Mouse (Mus musculus) cerebellum, adult 11-12 months (tissue): ENCODE measurements around the gene Cnih2.

Source experiments
- DNase-seq: peaks from one replicate; pipeline ENCODE4 v3.0.0; 2022

Cnih2 gene

DNA sequence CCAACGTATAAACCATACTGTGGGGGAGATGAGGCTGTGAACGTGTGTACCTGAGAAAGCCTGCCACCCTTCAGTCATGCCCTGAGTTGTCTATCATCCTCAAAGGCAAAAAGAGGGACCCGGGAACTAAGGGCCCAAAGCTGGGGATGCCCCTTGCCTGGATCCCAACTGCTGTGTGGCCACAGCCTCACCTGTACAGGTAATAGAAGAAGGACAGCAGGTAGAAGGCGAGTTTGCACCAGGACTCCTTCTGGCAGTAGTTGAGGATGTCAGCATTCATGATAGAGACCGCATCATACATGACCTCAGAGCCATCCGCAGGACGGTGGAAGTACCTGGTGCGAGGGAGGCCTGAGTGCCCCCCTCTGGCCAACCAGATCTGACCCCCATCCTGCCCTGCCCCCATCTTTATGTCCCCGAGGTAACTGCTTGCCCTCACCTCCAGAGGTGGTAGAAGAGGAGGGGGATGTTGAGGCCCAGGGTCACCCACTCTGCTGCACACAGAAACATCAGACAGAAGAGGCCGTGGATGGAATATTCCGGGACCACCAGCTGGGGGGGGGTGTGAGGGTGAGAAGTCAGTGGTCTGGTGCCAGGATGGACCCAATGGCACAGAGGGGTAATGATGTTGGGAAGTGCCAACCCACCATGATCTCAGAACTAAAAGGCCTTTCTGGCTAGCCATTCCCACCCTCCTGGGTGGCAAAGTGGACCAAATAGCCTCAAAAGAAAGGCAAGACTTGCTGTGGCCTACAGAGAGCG is 4.7 kb downstream of the Cnih2 start:
- DNase-seq = peak; percentile 74

DNA sequence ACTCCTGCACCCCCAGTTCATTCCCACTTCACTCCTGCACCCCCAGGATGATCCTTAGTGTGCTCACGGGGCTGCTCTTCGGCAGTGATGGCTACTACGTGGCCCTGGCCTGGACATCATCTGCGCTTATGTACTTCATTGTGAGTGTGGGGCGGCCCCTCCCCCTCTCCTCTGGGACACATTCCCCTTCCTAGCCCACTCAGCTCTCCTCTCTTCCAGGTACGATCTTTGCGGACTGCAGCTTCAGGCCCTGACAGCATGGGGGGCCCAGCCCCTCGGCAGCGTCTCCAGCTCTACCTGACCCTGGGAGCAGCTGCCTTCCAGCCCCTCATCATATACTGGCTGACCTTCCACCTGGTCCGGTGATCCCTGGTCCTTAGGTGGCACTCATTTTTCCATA is 6.2 kb downstream of the Cnih2 start:
- peak; percentile 57 for DNase-seq

DNA sequence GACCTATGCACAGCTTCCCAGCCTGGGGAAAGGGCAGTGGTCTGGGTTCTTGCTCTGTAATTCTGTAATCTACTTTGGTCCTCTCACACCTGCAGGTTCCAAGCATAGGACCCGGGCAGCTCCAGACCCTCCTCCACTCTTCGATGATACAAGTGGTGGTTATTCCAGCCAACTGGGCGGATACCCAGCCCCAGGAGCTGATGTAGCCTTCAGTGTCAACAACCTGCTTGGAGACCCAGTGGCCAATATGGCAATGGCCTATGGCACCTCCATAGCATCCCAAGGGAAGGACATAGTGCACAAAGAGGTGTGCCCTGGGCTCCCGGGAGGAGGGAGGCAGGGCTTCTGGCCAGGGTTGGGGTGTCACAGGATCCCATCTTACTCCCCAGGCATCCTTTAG is 9.0 kb downstream of the Cnih2 start:
- DNase-seq = peak; percentile 62

DNA sequence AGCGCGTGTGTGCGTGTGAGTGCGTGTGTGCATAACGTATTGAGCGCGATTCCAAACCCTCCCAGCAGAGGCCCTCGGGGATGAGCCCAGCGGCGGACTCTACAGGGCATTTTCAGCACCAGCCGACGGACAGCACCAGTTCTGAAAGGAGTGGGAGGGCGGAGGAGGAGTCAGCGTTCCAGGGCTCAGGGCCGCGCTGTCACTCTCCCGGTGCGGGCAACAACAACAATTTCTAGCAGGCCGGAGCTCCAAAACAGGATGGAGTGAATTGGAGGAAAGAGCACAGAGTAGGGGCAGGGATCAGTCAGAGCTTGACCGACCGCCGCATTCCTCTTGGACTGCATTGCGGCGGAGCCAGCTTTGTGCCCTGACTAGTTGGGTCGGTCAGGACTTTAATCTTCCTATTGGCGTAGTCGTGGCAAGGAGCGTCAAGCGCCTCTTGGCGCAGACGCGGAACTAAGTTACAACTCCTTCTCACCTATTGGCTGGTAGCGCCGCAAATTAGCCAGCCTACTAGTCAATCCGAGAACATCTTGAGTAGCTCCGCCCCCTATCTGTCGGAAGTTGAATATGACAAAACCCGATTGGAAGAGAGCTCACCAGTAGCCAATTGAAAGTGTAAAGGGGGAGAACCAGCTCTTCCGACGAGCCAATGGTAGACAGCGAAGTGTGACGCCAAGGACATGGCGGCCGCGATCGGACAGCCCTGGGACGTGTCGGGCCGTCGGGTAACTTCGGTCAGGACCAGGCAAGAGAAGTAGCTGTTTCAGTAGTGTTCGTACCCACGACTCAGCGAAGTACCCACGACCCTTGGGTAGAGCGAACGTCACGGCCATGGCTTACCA is 10.2 kb downstream of the Cnih2 start, which contains the start of gene Yif1a:
Gene Yif1a, plus strand, starts transcription at position 655 of the 845 bp plus-strand sequence.
- peak; percentile 98 for DNase-seq

DNA sequence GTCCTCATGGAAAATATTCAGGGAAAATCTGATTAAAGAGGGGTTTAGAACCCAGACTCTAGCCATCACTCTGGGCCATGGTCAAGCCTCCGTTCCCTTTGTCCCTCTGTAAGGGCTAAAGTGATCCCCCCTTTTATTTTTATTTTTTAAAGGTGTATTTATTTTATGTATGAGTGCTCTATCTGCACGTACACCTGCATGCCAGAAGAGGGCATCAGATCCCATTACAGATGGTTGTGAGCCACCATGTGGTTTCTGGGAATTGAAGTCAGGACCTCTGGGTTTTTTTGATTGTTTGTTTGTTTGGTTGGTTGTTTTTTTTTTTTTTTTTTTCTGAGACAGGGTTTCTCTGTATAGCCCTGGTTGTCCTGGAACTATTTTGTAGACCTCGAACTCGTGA is 11.8 kb downstream of the Cnih2 start:
- peak; percentile 29 for DNase-seq

DNA sequence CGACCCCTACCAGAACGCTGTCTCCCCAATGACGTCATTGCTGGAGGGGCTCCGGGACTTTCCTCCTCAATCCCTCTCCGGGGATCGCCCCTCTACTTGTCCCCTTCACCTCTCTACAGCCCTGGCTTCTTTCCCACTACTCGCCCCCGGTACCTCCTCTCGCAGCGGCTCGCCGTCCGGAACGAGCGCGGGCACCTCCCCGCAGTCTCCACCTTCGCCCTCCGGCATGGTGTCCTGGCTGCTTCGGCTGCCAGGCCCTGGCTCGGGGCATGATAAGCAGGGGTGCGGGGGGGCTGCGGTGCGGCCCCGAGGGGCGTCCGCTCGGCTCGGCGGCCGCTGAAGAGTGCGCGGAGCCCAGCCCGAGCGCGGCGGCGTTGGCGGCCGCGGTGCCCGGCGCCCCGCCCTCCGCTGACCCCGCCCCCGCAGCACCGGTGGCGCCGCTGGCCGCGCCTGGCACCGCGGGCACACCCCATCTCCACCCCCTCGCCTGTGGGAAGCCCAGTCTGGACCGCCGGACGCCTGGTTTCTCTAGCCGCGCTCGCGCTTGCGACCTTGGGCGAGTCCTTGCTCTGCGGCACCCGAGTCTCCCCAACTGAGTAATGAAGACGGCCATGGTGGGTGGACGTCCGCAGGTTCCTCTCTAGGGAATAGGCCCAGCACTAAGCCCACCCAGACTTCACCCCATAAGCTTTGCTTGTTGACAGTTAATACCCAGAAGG is 13.0 kb downstream of the Cnih2 start, which contains the start of gene Tmem151a:
Gene Tmem151a, minus strand, starts transcription at position 387 of the 719 bp plus-strand sequence.
- peak; percentile 82 for DNase-seq

DNA sequence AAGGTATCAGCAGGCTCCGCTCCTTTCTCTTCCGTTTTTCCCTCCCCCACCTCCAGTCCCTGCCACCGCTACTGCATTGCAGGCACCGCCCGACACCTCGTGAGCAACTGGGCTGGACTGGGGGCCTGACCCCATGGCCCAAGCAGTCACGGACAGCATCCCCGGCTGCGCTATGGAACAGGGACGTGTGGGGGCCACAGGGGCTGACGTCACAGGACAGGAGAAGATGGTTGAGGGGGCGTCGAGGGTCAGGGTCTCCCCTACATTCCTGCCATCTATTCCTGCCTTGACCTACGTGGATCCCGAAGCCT is 13.5 kb downstream of the Cnih2 start:
- DNase-seq = no peak

DNA sequence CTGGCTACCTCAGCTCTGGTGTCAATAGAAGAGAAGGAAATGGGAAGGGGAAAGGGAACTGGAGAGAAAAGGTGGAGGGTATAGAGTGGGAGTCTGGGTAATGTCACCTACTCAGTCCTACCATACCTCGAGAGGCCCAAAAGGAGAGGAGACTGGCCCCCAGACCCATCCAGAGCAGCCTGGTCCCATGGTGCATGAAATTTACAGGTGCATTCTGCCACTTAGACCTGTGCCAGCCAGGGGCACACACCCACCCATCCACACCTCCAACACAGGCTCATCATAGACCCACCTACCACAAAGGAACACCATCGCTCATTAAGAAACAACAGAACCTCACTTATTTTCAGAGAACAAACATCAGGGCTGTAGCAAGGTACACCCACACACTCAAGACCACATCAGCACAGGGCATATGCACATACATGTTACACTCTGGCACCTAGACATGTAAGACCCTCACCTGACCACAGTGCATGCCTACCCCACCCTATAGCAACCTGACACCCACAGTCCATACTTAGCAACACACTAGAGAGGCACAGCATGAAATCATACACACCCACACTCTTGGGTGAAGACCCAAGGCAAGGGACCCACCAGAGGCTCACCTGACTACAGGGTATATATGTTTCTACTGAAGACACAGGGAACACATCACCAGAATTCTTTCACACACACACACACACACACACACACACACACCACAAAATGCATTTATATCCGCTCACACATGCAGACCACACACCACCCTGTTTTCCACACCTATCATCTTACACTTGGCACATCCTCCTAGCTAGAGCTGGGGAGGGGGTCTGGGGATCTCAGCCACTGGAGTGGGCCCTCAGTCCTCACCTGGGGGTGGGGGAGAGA is 14.1 kb downstream of the Cnih2 start:
- peak; percentile 58 for DNase-seq

DNA sequence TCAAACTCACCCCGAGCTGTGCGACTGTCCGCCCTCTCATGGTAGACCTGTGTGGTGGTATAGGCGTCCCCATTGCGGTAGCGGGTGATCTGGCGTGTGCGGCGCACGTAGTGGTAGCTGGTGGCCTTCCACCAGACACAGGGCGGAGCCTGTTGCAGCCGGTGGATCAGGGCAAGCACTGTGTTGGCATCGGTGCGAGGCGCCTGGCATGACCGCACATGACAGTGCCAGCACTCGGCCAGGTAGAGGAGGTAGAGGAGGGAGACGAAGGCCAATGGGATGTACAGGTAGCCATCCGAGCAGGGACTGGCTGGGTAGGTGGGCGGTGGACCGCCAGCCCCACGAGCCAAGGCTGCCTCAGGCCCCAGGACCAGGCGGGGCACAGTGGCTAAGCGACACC is 15.7 kb downstream of the Cnih2 start:
- no peak for DNase-seq

DNA sequence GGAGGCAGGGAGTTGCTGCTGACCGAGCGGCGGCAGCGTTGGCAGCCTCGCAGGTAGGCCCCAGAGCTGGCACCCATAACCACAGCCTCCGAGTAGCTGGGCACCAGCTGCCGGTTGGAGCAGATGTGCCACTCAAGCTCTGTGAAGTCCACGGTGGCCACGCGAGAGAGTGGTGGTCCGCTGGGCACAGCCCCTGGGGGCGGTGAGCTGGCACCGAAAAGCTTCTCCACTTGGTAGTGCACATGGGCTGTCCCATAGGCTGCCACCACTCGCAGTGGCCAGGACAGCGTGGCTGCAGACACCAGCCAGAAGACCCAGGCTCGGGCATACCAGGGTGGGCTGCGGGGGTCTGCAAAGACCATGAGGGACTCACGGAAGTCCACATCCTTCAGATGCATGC is 16.3 kb downstream of the Cnih2 start:
- DNase-seq = peak; percentile 59

DNA sequence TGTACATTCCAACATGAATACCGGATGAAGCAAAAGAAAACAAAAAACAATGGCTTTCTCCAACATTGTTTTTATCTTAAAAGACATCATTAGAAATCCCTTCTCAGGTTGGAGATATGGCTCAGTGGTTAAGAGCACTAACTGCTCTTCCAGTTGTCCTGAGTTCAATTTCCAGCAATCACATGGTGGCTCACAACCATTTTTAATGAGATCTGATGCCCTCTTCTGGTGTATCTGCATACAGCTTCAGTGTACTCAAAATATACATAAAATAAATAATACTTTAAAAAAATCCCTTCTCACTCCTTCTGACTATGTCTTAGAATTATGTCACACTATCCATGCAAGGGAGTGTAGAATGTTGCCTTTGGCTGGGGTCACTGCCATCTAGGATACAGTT is 19.0 kb downstream of the Cnih2 start:
- DNase-seq = no peak

DNA sequence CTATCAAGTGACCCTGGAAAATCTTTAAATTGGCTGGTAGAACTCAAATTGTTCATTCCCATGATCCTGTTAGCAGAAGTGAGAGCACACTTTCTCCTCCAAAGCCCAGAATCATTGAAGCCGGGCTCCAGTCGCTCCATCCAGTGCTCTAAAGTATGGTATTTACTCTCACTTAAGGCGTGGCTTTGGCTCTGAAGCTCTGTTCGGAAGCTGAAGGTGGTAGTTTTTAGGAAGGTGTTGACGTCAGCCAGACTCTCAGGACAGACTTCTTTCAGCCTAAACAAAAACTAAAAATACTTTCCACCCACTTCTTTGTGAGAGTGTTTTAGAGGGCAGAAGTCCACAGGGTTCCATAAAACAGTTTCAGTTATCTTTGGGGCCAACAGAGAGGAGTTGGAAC is 24.8 kb downstream of the Cnih2 start:
- no peak for DNase-seq

DNA sequence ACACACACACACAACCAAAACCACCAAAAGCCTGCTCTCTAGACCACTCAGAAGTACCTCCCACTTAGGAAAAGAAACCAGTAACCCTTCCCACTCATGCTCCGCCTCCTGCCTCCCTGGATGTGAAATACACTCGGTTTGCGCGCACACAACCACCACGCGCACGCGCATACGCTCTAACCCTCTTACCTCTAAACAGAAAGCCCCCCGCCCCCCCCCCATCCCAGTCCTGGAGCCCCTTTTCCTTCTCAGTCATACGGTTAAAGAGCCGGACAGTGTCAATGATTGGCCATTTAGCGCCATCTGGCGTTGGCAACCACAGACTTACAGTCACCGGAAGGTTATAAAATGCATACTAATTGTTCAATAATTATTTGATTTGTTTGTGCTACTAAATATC is 25.3 kb downstream of the Cnih2 start:
- DNase-seq = peak; percentile 46

DNA sequence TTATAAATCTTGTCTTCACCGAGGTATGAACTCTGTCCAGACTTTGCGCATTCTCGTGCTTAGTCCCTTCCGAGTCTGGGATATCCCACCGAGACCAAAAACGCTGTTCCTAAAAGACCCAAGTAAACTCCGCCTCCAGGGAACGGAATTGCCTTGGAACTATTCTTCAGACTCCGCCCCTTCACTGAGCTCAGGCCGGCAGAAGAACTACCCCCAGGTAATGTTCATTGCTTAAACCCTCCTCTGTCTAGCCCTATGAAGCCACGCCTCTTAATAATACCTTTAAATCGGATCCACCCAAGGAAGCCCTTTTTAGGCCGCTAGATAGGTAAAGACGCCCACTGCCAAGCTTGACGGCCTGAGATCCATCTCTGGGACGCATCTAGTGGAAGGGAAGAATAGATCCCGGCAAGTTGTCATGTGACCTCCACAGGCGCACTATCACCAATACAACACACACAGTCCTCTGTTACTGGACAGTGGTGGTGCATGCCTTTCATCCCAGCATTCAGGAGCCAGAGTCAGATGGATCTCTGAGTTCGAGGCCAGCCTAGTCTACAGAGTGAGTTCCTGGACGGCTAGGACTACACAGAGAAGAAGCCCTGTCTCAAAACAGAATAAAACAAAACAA is 25.8 kb downstream of the Cnih2 start:
- peak; percentile 27 for DNase-seq

DNA sequence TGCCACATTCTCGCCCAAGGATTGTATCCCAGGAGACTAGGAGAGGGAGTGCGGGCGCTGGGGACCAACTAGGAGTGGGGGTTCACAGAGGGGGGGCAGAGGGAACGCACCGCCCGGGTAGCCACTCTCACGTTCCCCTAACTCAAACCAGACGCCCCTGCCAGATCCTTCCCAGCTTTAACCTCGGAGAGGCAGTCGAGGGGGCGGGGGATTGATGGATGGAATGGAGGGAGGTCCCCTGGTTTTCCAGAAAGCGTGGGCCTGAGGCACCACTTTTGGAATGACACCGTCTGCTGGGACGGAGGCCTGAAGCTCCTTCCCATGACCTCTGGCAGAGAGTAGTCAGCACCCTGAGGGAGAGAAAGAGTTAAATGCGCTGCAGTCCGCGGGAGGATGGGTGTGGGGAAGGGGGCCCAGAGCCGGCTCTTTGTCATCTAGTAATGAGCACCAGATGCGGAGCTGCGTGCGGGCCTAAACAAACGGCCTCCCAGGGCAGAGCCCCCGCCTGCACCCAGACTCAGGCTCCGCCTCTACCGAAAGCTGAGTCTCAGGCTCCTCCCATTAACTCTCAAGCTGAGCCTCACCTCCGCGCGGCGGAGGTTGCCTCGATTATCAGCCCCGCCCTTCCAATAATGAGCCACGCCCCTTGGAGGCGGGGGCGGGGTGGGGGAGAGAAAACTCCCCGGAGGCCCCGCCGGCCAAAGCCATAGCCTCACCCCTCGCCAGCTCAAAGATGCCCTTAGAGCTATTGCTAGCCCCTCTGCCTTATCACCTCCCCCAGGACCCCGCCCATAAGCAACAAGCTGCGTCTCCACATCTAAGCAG is 26.6 kb downstream of the Cnih2 start:
- peak; percentile 68 for DNase-seq

DNA sequence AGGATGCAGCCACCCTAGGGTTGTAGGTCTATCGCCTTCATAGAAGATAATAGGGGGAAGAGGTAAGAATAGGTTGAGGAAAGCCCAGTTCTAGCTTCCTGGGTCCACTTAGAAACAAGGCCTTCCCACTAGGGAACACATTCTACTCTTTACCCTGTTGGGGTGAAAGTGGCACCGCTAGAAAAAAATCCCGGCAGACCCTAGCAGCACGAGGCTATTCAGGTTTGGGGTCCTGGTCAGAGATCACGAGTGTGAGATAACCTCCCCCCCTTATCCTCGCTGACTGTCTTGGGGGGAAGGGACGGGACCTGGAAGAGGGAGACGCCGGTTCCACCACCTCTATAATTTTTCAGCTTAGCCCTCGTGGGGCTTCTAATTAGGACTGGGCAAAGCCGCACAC is 27.2 kb downstream of the Cnih2 start:
- DNase-seq = no peak

DNA sequence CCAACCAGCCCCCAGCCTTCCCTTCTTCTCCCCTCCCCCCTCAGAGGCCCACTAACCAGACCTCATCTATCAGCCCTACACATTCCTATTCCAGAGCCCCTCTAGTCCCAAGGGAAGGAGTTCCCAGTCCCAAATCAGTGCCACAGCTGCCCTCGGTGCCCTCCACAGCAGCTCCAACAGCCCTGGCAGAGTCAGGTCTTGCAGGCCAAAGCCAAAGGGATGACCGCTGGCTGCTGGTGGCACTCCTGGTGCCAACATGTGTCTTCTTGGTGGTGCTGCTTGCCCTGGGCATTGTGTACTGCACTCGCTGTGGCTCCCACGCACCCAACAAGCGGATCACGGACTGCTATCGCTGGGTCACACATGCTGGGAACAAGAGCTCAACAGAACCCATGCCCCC is 28.3 kb downstream of the Cnih2 start:
- DNase-seq = peak; percentile 31

DNA sequence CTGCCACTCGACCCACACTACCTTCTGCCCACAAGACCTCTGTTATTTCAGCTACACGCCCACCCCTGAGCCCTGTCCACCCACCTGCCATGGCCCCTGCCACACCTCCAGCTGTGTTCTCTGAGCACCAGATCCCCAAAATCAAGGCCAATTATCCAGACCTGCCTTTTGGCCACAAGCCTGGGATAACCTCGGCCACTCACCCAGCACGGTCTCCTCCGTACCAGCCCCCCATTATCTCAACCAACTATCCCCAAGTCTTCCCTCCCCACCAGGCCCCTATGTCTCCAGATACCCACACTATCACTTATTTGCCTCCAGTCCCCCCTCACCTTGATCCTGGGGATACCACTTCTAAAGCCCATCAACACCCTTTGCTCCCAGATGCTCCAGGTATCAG is 28.8 kb downstream of the Cnih2 start:
- peak; percentile 33 for DNase-seq

DNA sequence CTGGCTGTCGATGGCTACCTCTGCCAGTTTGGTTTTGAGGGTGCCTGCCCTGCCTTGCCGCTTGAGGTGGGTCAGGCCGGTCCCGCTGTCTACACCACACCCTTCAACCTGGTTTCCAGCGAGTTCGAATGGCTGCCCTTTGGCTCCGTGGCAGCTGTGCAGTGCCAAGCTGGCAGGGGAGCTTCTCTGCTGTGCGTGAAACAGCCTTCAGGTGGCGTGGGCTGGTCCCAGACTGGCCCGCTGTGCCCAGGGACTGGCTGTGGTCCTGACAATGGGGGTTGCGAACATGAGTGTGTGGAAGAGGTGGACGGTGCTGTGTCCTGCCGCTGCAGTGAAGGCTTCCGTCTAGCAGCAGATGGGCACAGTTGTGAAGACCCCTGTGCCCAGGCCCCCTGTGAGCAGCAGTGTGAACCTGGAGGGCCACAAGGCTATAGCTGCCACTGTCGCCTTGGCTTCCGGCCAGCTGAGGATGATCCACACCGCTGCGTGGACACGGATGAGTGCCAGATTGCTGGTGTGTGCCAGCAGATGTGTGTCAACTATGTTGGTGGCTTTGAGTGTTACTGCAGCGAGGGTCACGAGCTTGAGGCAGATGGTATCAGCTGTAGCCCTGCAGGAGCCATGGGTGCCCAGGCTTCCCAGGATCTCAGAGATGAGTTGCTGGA is 29.6 kb downstream of the Cnih2 start:
- peak; percentile 47 for DNase-seq

DNA sequence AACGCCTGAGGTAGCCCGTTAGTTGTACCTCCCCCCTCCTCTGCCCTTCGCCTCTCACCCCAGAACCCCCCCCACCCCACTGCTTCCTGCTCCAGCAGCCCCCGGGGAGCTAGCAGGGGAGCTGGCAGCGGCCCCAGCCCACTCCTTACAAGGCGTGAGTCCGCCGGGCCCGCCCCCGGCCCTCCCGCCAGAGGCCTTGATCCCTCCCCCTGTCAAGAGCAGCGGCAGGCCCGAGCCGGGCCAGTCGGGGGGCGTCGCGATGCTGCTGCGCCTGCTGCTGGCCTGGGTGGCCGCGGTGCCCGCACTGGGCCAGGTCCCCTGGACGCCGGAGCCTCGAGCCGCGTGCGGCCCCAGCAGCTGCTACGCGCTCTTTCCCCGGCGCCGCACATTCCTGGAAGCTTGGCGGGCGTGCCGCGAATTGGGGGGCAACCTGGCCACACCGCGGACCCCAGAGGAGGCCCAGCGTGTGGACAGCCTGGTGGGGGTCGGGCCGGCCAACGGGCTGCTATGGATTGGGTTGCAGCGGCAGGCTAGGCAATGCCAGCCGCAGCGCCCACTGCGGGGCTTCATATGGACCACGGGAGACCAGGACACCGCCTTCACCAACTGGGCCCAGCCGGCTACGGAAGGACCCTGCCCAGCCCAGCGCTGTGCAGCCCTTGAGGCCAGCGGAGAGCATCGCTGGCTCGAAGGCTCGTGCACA is 30.3 kb downstream of the Cnih2 start, which contains the start of gene Cd248:
Gene Cd248, plus strand, starts transcription at position 212 of the 703 bp plus-strand sequence.
- peak; percentile 38 for DNase-seq
